Mouse (Mus musculus) erythroblast, embryonic 14.5 days (primary cell): Measurements from ENCODE around the gene Zfp988.
"Not testable (repeated sequence)": the region's sequence is repeated elsewhere in the genome, so short reads cannot be mapped to it uniquely, and the experiment has no call there.

Experiments
- GATA1 ChIP-seq: IDR thresholded peaks from 2 replicates; pipeline ENCODE4 v1.6.1; 2012; ENCODE audit warnings: low read length, inconsistent platforms, mixed read lengths
- TAL1 ChIP-seq: IDR thresholded peaks from 3 replicates; pipeline ENCODE4 v1.6.1; 2012; ENCODE audit warnings: low read length, inconsistent platforms, mixed read lengths

DNA sequence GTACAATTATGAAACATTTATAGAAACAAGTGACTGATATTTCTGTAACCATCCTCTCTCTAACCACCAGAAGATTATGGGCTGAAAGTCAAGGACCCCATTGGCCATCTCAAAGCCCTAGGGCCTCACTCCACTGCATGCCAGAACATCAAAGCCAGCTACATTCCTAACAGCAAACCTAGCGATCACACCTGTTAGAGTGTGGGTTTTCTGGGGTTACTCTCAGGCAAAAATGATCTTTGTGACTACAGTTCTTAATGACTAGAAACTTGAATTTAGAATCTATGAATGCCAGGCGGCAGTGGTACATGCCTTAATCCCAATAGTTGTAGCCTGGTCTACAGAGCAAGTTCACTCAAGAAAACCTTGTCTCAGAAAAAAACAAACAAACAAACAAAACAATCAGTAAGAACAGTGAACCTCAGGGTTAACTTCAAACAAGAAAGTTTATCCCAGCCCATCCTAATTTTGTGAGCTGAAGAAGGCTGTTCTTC, 39.6 kb downstream of the Zfp988 start:
- TF ChIP-seq TAL1, GATA1: not testable (repeated sequence)
